Mouse (Mus musculus) CD8-positive naive resting alpha-beta T cell, adult 2 months (primary cell): ENCODE measurements at regions not wholly inside any gene's neighbourhood (a gene's known extent, or its start where the extent isn't known, plus 50 kb on each side); places are given as distances from the start of the nearest gene placed in this dataset.

Source experiments
- DNase-seq, 2 experiments: peaks; one replicate each; pipeline ENCODE4 v3.0.0; 2022; ENCODE audit warnings: low read depth in 2 of 2, low spot score in 2 of 2

DNA sequence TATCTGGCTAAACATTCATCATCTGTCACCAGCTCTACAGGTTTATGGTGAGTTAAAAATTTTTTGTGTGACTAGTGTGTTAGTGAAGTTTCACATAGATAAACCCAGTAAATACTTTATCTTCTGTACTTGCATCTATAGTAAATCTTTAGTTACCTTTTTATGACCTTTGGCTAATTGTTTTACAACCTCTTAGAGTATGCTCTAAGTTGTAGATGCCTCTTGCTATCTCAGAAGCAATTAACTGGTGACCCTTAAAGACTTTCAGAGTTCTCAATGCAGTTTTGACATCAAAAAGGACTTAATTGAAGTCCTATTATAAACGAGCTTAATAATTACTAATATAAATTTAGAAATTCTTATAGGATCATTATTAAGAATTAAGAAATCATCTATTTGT lies 265.6 kb downstream of the Hivep2 start:
- DNase-seq = no peak

GRCm38 (mm10) chr10:14217284-14217683 lies 251.4 kb downstream of the Hivep2 start:
- no peak for DNase-seq

DNA sequence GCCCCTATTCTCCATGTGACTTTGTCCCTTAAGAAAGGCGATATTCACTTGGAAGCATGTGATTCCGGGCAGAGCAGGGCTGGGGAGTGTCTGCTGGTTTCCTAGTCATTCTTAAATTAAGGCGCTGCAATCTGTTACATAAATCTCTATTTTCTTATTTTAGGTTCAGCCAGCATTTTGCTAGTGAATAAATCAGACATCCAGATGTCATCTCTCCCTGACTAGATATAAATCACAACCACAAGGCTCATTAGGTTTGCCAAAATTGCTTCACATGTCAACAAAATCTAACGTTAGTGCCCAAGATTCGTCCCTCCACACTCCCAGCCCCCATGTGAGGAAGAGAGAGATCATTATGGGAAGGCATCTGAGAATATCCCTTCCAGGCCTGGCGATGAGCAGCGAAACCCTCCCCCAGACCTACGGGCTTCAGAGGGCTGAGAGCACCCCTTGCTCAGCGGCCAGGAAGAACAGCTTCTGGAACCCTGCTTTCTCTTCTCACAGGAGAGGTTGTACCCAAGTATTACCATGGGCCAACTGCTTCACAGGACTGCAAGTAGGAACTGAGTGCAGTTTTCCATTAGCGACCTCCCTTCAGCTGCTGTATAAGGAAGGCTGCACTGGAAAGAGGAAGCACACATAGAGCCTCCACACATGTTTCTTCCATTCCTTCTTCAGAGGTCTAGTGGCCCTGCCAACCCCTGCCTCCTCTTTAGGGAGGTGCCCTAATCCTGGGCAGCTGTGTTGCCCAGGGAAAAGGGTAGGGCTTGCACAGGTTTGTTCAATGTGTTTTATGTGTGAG lies 250.5 kb downstream of the Hivep2 start:
- DNase-seq = no peak

GRCm38 (mm10) chr10:14215512-14215911 lies 249.6 kb downstream of the Hivep2 start:
- DNase-seq = no peak

- DNase-seq = no peak
Measured at GRCm38 (mm10) chr10:14213536-14213935, 247.7 kb downstream of the Hivep2 start.

- DNase-seq = no peak
Measured at GRCm38 (mm10) chr10:14211926-14212325, 246.1 kb downstream of the Hivep2 start.

GRCm38 (mm10) chr10:14211481-14211880 lies 245.6 kb downstream of the Hivep2 start:
- no peak for DNase-seq

GRCm38 (mm10) chr10:14210445-14210844 lies 244.6 kb downstream of the Hivep2 start:
- DNase-seq = no peak

DNA sequence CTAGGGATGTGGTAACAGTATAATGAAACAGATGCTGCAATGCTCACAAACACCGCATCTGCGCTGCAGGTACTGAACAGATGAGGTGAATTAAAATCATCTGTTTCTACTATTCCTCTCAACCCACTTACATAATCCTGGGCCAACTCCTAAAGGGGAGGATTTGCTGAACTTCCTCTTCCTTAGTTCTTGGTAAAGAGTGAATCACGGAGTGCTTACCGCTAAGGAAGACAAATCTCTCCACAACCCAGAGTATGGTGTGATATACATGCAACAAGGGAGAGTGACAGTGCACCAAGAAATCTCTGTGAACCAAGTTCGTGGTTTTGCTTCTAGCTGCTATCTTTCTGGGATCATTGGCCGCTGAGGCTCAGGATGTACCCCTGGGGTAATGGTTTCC lies 244.2 kb downstream of the Hivep2 start:
- no peak for DNase-seq

DNA sequence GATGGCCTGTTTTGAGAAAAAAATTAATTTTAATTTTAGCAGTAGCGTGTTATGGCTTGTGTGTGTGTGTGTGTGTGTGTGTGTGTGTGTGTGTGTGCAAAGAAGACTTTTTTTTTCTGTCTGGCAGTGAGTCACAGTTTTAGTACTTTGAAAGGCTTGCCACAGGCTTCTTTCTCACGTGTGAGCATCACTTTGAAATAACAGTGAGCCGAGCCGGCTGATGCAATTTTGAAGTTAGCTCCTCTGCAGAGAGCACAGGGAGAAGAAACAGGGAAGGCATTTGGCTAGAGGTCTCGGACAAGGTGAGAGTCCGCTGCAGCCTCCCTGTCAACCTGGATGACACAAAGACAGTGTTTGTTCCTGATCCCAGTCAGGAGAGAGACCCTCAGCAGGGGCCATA lies 242.3 kb downstream of the Hivep2 start:
- peak; percentile 3 to 13 for DNase-seq

- peak; percentile 20 to 47 for DNase-seq
Measured at GRCm38 (mm10) chr10:14207616-14208015, 241.7 kb downstream of the Hivep2 start.

DNA sequence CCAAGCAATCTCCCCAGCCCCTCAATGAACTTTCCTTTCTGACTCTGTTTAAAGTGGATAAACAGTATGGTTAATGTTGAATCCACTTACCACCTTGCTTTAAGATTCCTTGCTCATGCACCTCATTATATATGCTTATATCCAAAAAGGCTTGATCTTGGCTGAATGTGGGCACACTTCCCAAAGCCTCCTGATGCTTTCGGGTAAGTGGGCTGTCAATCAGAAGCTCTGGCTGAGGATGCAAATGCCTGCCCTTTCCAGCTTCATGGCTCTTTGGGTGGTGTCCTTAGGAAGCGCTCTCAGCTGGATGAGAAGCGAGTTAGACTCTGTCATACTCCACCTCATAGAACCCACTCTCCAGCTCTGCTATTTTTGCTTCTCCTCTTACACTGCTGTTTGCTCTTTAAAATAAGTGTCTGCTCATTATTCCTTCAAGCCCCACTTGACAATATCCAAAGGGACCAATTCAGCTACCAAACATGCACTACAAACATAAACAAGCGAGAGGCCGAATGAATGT lies 241.2 kb downstream of the Hivep2 start:
- DNase-seq = no peak
